Mouse (Mus musculus): ENCODE results near the gene Exd1.
"Not testable (repeated sequence)": the region's sequence is repeated elsewhere in the genome, so short reads cannot be mapped to it uniquely, and the experiment has no call there.

Gene Exd1

GRCm38 (mm10) chr2:119538802-119539201 is 8.6 kb downstream of the Exd1 start:
- DNase-seq: no peak

- DNase-seq: no peak
Measured at GRCm38 (mm10) chr2:119525422-119525821, 22.0 kb downstream of the Exd1 start.

- DNase-seq: no peak
Measured at GRCm38 (mm10) chr2:119523836-119524235, 23.6 kb downstream of the Exd1 start.

- DNase-seq: peak in 1 of 2 experiments; percentile 3
Measured at GRCm38 (mm10) chr2:119520550-119520949, 26.9 kb downstream of the Exd1 start.

- no peak for DNase-seq
Measured at GRCm38 (mm10) chr2:119516811-119517210, 30.6 kb downstream of the Exd1 start.

- DNase-seq: no peak
Measured at GRCm38 (mm10) chr2:119514026-119514522, 33.4 kb downstream of the Exd1 start.

- DNase-seq: no peak
Measured at GRCm38 (mm10) chr2:119512292-119512691, 35.1 kb downstream of the Exd1 start.

GRCm38 (mm10) chr2:119510856-119511255 is 36.6 kb downstream of the Exd1 start:
- no peak for DNase-seq

- DNase-seq: not testable (repeated sequence)
Measured at GRCm38 (mm10) chr2:119508518-119508917, 38.9 kb downstream of the Exd1 start.

GRCm38 (mm10) chr2:119507108-119507507 is 40.3 kb downstream of the Exd1 start:
- no peak for DNase-seq

- DNase-seq: no peak
Measured at GRCm38 (mm10) chr2:119500965-119501652, 46.3 kb downstream of the Exd1 start.

GRCm38 (mm10) chr2:119498859-119499258 is 48.6 kb downstream of the Exd1 start:
- no peak for DNase-seq

GRCm38 (mm10) chr2:119496082-119496481 is 51.3 kb downstream of the Exd1 start:
- no peak for DNase-seq

GRCm38 (mm10) chr2:119491953-119492352 is 55.5 kb downstream of the Exd1 start:
- DNase-seq: no peak

GRCm38 (mm10) chr2:119486488-119486887 is 60.9 kb downstream of the Exd1 start:
- DNase-seq: no peak

- no peak for DNase-seq
Measured at GRCm38 (mm10) chr2:119482307-119482706, 65.1 kb downstream of the Exd1 start.

- DNase-seq: no peak
Measured at GRCm38 (mm10) chr2:119478397-119478749, 69.1 kb downstream of the Exd1 start.

- peak; percentile 98 to 99 for DNase-seq
Measured at GRCm38 (mm10) chr2:119477571-119478396, 69.6 kb downstream of the Exd1 start, which contains the start of gene Ino80. Gene Ino80, minus strand, starts transcription at chr2:119477687.

GRCm38 (mm10) chr2:119476621-119477391 is 70.6 kb downstream of the Exd1 start:
- peak; percentile 71 for DNase-seq

GRCm38 (mm10) chr2:119476166-119476565 is 71.3 kb downstream of the Exd1 start:
- no peak for DNase-seq

All from cerebellum, adult 18-20 months (tissue).